21 mouse cellular contexts compared by ENCODE assay signal in genomic region chr10:54244995-54245394, GRCm38 (mm10).
DNase-seq lines count a peak whose midpoint lies in the region; TF ChIP-seq lines count a peak whose summit lies in the region.
"Had no signal": no experiment of that assay in that cellular context is flagged by ENCODE, and none has a peak within 500 bp of the region (broad histone marks: within the 10 kb centered on the region; RNA-seq: fewer than 3 reads in every experiment).

No protein-coding gene starts in this region.

- peak; percentile 11 for DNase-seq in A20 (ENCODE audit: low read depth, low spot score)
- peak; percentile 57 for DNase-seq in CH12.LX (ENCODE audit: extremely low read depth)
- peak; percentile 10 for DNase-seq in splenic B cell, adult 2 months (ENCODE audit: low read depth, low spot score)
- no peak for DNase-seq in layer of hippocampus, postnatal 10 days (ENCODE audit: low spot score in 2 of 2)
- DNase-seq in right cerebral cortex, adult 2 months (ENCODE audit: low spot score in 2 of 2) = no peak
- DNase-seq in adrenal gland, adult (ENCODE audit: inconsistent age in 2 of 2, low spot score in 1 of 2) = no peak
- DNase-seq: adrenal gland, adult 2 months; adrenal gland, adult 8-10 months; adrenal gland, postnatal 10 days; adrenal gland, postnatal 14 days; adrenal gland, postnatal 25 days; adrenal gland, postnatal 36 days; B cell, adult 2 months; cerebellum, adult 11 months; cerebellum, adult 11-12 months; cerebellum, adult 18-20 months; cerebellum, adult 2 months; cerebellum, adult 8-10 months; cerebellum, adult 9-10 months had no signal

- dilution Hi-C loops in CH12.LX (cut with MboI; ENCODE audit: extremely low pct_ligation_motif_present, extremely low pct_unique_long_range_greater_than_20kb, low sequenced_read_pairs) = no loop called here

- H3K27ac ChIP-seq in CH12.LX (ENCODE audit: insufficient read depth, low read depth) = no peak overlapping the region

- TF ChIP-seq RAD21 in CH12.LX (IDR thresholded peaks at IDR 0.05; ENCODE audit: low read depth, low read length) = no peak

- H3K9me3 ChIP-seq in CH12.LX (replicated peaks; ENCODE audit: low read length) = no peaks in the 10 kb centered on the region
- H3K9me3 ChIP-seq: G1E had no signal

- no peaks in the 10 kb centered on the region for H3K79me2 ChIP-seq in CH12.LX (replicated peaks; ENCODE audit: control insufficient read depth, extremely low read depth, insufficient read depth, poor library complexity, severe bottlenecking)

- H3K9ac ChIP-seq in CH12.LX (ENCODE audit: insufficient read depth, low read depth) = no peak overlapping the region

- peaks cover 0 to 9% of the 10 kb centered on the region in 2 experiments; a peak in 1 of 4 replicates for H3K4me1 ChIP-seq in CH12.LX (ENCODE audit: control insufficient read depth in 1 of 2, insufficient read depth in 2 of 2)

- in situ Hi-C loops in CH12.LX (cut with MboI; ENCODE audit: low pct_ligation_motif_present, low pct_unique_long_range_greater_than_20kb, low sequenced_read_pairs) = no loop called here

- H3K4me2 ChIP-seq in CH12.LX (ENCODE audit: insufficient read depth, low read depth, poor library complexity, severe bottlenecking) = no peak overlapping the region

- peak; percentile 67 for TF ChIP-seq EP300 in CH12.LX (IDR thresholded peaks at IDR 0.05; ENCODE audit: low read length)

- H3K4me3 ChIP-seq in CH12.LX (replicated peaks in 1 of 3; ENCODE audit: low read depth in 2 of 3, low read length in 2 of 3, poor library complexity in 1 of 3) = no peak overlapping the region

- TF ChIP-seq POLR2A in CH12.LX (IDR thresholded peaks at IDR 0.05; ENCODE audit: low read depth, low read length) = no peak

- no peaks in the 10 kb centered on the region for H3K36me3 ChIP-seq in CH12.LX (replicated peaks in 1 of 2; ENCODE audit: control insufficient read depth in 1 of 2, insufficient read depth in 1 of 2, low read length in 1 of 2)
- no peaks in the 10 kb centered on the region for H3K36me3 ChIP-seq in splenic B cell, adult 2 months (ENCODE audit: control insufficient read depth, insufficient read depth, low read length, poor library complexity, severe bottlenecking)
- H3K36me3 ChIP-seq: G1E had no signal

- no peak for TF ChIP-seq CTCF in CH12.LX (conservative IDR thresholded peaks at IDR 0.05 in 1 of 2, IDR thresholded peaks at IDR 0.05 in 1 of 2; ENCODE audit: low read depth in 2 of 2, low read length in 2 of 2)

- H3K27me3 ChIP-seq in CH12.LX (replicated peaks) = no peaks in the 10 kb centered on the region
- H3K27me3 ChIP-seq in splenic B cell, adult 2 months (ENCODE audit: control insufficient read depth, insufficient read depth, low read length, poor library complexity, severe bottlenecking) = no peaks in the 10 kb centered on the region
- H3K27me3 ChIP-seq: Patski had no signal

TF ChIP-seq in CH12.LX, 34 proteins besides CTCF, POLR2A, EP300 and RAD21:
- no peak for TF ChIP-seq TCF12 (IDR thresholded peaks at IDR 0.05; ENCODE audit: low read depth, low read length)
- TF ChIP-seq TBP (conservative IDR thresholded peaks at IDR 0.05; ENCODE audit: low read depth, low read length) = no peak
- no peak for TF ChIP-seq ETS1 (conservative IDR thresholded peaks at IDR 0.05; ENCODE audit: low read depth, low read length)
- peak; percentile 77; the same call in 1 of the 2 replicates for TF ChIP-seq IRF4 (IDR thresholded peaks at IDR 0.05; ENCODE audit: low read depth, low read length)
- peak; percentile 82 for TF ChIP-seq JUND (conservative IDR thresholded peaks at IDR 0.05; ENCODE audit: low read depth, low read length)
- TF ChIP-seq JUN (IDR thresholded peaks at IDR 0.05; ENCODE audit: insufficient read depth, low read depth, low read length) = peak; percentile 68; the same call in 1 of the 2 replicates

Comparison
In these comparisons a context has a peak if more than half of its experiments do, and no peak if none do; other contexts are left out.
1. DNase-seq: peak in A20 (single experiment), CH12.LX (single experiment) and splenic B cell, adult 2 months (single experiment); none in layer of hippocampus, postnatal 10 days (0 of 2), right cerebral cortex, adult 2 months (0 of 2) and adrenal gland, adult (0 of 2).